Mouse (Mus musculus) 416B (cell line): Measurements from ENCODE around the gene Gm8232.
"Not testable (repeated sequence)": the region's sequence is repeated elsewhere in the genome, so short reads cannot be mapped to it uniquely, and the experiment has no call there.

Source experiments
- DNase-seq: peaks from one replicate; pipeline ENCODE4 v3.0.0; 2011; ENCODE audit warnings: low read depth

Gm8232 gene

GRCm38 (mm10) chr14:44433335-44433734, at the start of gene Gm8232:
Gm8232 (plus strand) TSS chr14:44433635.
- DNase-seq = not testable (repeated sequence)

- DNase-seq = not testable (repeated sequence)
Observed at GRCm38 (mm10) chr14:44384233-44384632, 49.2 kb upstream of the Gm8232 start.

- DNase-seq = not testable (repeated sequence)
Observed at GRCm38 (mm10) chr14:44410588-44410987, 22.8 kb upstream of the Gm8232 start, which contains the start of gene Gm3371. Gm3371 (minus strand) TSS chr14:44410688.
